In the genomic region with DNA sequence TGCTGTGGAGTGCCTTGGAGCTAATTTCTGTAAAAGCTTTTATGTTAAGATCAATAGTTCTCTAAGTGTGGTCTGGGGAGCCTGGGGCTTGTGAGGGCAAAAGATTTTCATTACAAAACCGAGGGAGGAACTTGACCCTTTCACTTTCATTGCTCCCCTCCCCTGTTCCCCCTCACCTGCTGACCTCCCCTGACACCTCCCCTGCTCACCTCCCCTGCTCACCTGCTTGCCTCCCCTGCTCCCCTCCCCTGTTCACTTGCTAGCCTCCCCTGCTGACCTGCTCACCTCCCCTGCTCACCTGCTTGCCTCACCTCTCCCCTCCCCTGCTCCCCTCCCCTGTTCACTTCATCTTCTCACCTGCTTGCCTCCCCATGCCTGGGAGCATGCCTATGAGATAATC, we compare ENCODE assay signal across 26 mouse cellular contexts.
DNase-seq lines count a peak whose midpoint lies in the region; ATAC-seq lines count a peak whose summit lies in the region.
"Had no signal": no experiment of that assay in that cellular context is flagged by ENCODE, and none has a peak within 500 bp of the region (broad histone marks: within the 10 kb centered on the region; RNA-seq: fewer than 3 reads in every experiment).

No protein-coding gene starts in this region.

- ATAC-seq in hindbrain, embryonic 15.5 days (ENCODE audit: low FRiP score, low read depth) = peak; percentile 38; the same call in 1 of the 2 replicates
- no peak for ATAC-seq in hindbrain, embryonic 14.5 days (ENCODE audit: low FRiP score)
- ATAC-seq in midbrain, embryonic 16.5 days = peak; percentile 32; the same call in 1 of the 2 replicates
- ATAC-seq in midbrain, embryonic 13.5 days = no peak
- peak; percentile 37; the same call in 1 of the 2 replicates for ATAC-seq in embryonic facial prominence, embryonic 14.5 days (ENCODE audit: low read depth)
- ATAC-seq: activated CD4-positive, CD25-positive, alpha-beta regulatory T cell, adult 4 months; CD4-positive, CD25-positive, alpha-beta regulatory T cell, adult 4 months; forebrain, embryonic 15.5 days; hindbrain, postnatal 0 days; inflammation-experienced regulatory T-cells, adult 6 months; intestine, embryonic 16.5 days had no signal

- H3K4me1 ChIP-seq in hindbrain, embryonic 15.5 days (replicated peaks) = no peaks in the 10 kb centered on the region
- H3K4me1 ChIP-seq in hindbrain, embryonic 14.5 days (replicated peaks; ENCODE audit: control insufficient read depth, insufficient read depth, low read length) = 0 out of 2 replicates have a peak, but pooled peaks cover 2% of the 10 kb centered on the region
- no peaks in the 10 kb centered on the region for H3K4me1 ChIP-seq in midbrain, embryonic 16.5 days (ENCODE audit: control insufficient read depth, insufficient read depth, low read length)
- no peaks in the 10 kb centered on the region for H3K4me1 ChIP-seq in midbrain, embryonic 13.5 days (replicated peaks)
- H3K4me1 ChIP-seq in embryonic facial prominence, embryonic 14.5 days (ENCODE audit: control insufficient read depth, insufficient read depth, low read length) = no peaks in the 10 kb centered on the region
- H3K4me1 ChIP-seq: forebrain, embryonic 15.5 days; heart, embryonic 10.5 days; heart, embryonic 13.5 days; hindbrain, embryonic 12.5 days had no signal

- H3K9ac ChIP-seq in hindbrain, embryonic 15.5 days = no peak overlapping the region
- H3K9ac ChIP-seq in hindbrain, embryonic 14.5 days = no peak overlapping the region
- H3K9ac ChIP-seq in midbrain, embryonic 16.5 days (ENCODE audit: low read depth, low read length) = no peak overlapping the region
- no peak overlapping the region for H3K9ac ChIP-seq in midbrain, embryonic 13.5 days (replicated peaks)
- H3K9ac ChIP-seq in embryonic facial prominence, embryonic 14.5 days (ENCODE audit: low read depth, low read length) = no peak overlapping the region
- H3K9ac ChIP-seq: embryonic facial prominence, embryonic 12.5 days; forebrain, embryonic 12.5 days; forebrain, embryonic 15.5 days; heart, embryonic 13.5 days; hindbrain, embryonic 12.5 days had no signal

- H3K27ac ChIP-seq in hindbrain, embryonic 15.5 days (replicated peaks) = no peak overlapping the region
- no peak overlapping the region for H3K27ac ChIP-seq in hindbrain, embryonic 14.5 days
- no peak overlapping the region for H3K27ac ChIP-seq in midbrain, embryonic 16.5 days (ENCODE audit: low read length)
- no peak overlapping the region for H3K27ac ChIP-seq in midbrain, embryonic 13.5 days
- H3K27ac ChIP-seq in embryonic facial prominence, embryonic 14.5 days (replicated peaks; ENCODE audit: low read depth, low read length) = no peak overlapping the region
- H3K27ac ChIP-seq: embryonic facial prominence, embryonic 12.5 days; forebrain, embryonic 12.5 days; forebrain, embryonic 15.5 days; heart, adult 2 months; heart, embryonic 10.5 days; heart, embryonic 13.5 days; hindbrain, embryonic 12.5 days; hindbrain, postnatal 0 days had no signal

- 17% methylated on average over 1 of the region's 1 CpGs for WGBS in hindbrain, embryonic 15.5 days
- WGBS in hindbrain, embryonic 14.5 days = 10% methylated on average over 1 of the region's 1 CpGs
- WGBS in midbrain, embryonic 16.5 days = 12% methylated on average over 1 of the region's 1 CpGs
- 11% methylated on average over 1 of the region's 1 CpGs for WGBS in midbrain, embryonic 13.5 days
- WGBS in embryonic facial prominence, embryonic 14.5 days = 7% methylated on average over 1 of the region's 1 CpGs

- no peak overlapping the region for H3K4me3 ChIP-seq in hindbrain, embryonic 15.5 days
- H3K4me3 ChIP-seq in hindbrain, embryonic 14.5 days (replicated peaks; ENCODE audit: low read length) = no peak overlapping the region
- no peak overlapping the region for H3K4me3 ChIP-seq in midbrain, embryonic 16.5 days (ENCODE audit: low read depth, low read length)
- no peak overlapping the region for H3K4me3 ChIP-seq in midbrain, embryonic 13.5 days (replicated peaks)
- no peak overlapping the region for H3K4me3 ChIP-seq in embryonic facial prominence, embryonic 14.5 days (ENCODE audit: low read depth, low read length)
- H3K4me3 ChIP-seq: embryonic facial prominence, embryonic 12.5 days; erythroblast, embryonic 14.5 days; forebrain, embryonic 12.5 days; forebrain, embryonic 15.5 days; heart, adult 2 months; heart, embryonic 10.5 days; heart, embryonic 13.5 days; hindbrain, embryonic 12.5 days had no signal

- H3K36me3 ChIP-seq in hindbrain, embryonic 15.5 days = no peaks in the 10 kb centered on the region
- H3K36me3 ChIP-seq in hindbrain, embryonic 14.5 days (replicated peaks; ENCODE audit: control insufficient read depth, insufficient read depth) = no peaks in the 10 kb centered on the region
- no peaks in the 10 kb centered on the region; the same call in 1 of the 2 replicates for H3K36me3 ChIP-seq in midbrain, embryonic 16.5 days (ENCODE audit: control insufficient read depth, insufficient read depth, low read length)
- no peaks in the 10 kb centered on the region for H3K36me3 ChIP-seq in midbrain, embryonic 13.5 days
- H3K36me3 ChIP-seq in embryonic facial prominence, embryonic 14.5 days (ENCODE audit: control insufficient read depth, insufficient read depth, low read length) = no peaks in the 10 kb centered on the region
- H3K36me3 ChIP-seq: embryonic facial prominence, embryonic 12.5 days; forebrain, embryonic 12.5 days; forebrain, embryonic 15.5 days; heart, embryonic 10.5 days; heart, embryonic 13.5 days; hindbrain, embryonic 12.5 days had no signal

- no peak for DNase-seq in hindbrain, embryonic 14.5 days (ENCODE audit: low spot score)
- DNase-seq in embryonic facial prominence, embryonic 14.5 days (ENCODE audit: low spot score) = peak; percentile 5
- DNase-seq in layer of hippocampus, postnatal 25 days (ENCODE audit: extremely low spot score in 1 of 2, low spot score in 1 of 2) = no peak
- DNase-seq: adrenal gland, adult 8-10 months; adrenal gland, postnatal 25 days; cerebellum, adult 11-12 months; cerebellum, adult 8-10 months; cerebellum, postnatal 14 days; gastrocnemius, postnatal 25 days; heart, adult 2 months; heart, postnatal 14 days had no signal

- no peak overlapping the region for H3K4me2 ChIP-seq in hindbrain, embryonic 15.5 days
- H3K4me2 ChIP-seq in hindbrain, embryonic 14.5 days (replicated peaks) = no peak overlapping the region
- no peak overlapping the region for H3K4me2 ChIP-seq in midbrain, embryonic 16.5 days (ENCODE audit: low read length)
- H3K4me2 ChIP-seq in midbrain, embryonic 13.5 days (replicated peaks) = no peak overlapping the region
- no peak overlapping the region for H3K4me2 ChIP-seq in embryonic facial prominence, embryonic 14.5 days (ENCODE audit: low read depth, low read length)
- H3K4me2 ChIP-seq: embryonic facial prominence, embryonic 12.5 days; forebrain, embryonic 12.5 days; forebrain, embryonic 15.5 days; heart, embryonic 13.5 days; hindbrain, embryonic 12.5 days had no signal

- H3K27me3 ChIP-seq in hindbrain, embryonic 15.5 days = no peaks in the 10 kb centered on the region
- H3K27me3 ChIP-seq in hindbrain, embryonic 14.5 days (ENCODE audit: control insufficient read depth, insufficient read depth, low read length) = no peaks in the 10 kb centered on the region
- no peaks in the 10 kb centered on the region for H3K27me3 ChIP-seq in midbrain, embryonic 16.5 days (ENCODE audit: control insufficient read depth, insufficient read depth, low read depth, low read length)
- H3K27me3 ChIP-seq in midbrain, embryonic 13.5 days = no peaks in the 10 kb centered on the region
- H3K27me3 ChIP-seq in embryonic facial prominence, embryonic 14.5 days (replicated peaks; ENCODE audit: control insufficient read depth, insufficient read depth, low read length) = no peaks in the 10 kb centered on the region
- H3K27me3 ChIP-seq: embryonic facial prominence, embryonic 12.5 days; forebrain, embryonic 12.5 days; forebrain, embryonic 15.5 days; heart, embryonic 13.5 days; hindbrain, embryonic 12.5 days had no signal

- H3K9me3 ChIP-seq in hindbrain, embryonic 15.5 days = no peaks in the 10 kb centered on the region
- H3K9me3 ChIP-seq in hindbrain, embryonic 14.5 days (ENCODE audit: control insufficient read depth, low read length) = no peaks in the 10 kb centered on the region
- no peaks in the 10 kb centered on the region; the same call in 1 of the 2 replicates for H3K9me3 ChIP-seq in midbrain, embryonic 16.5 days (replicated peaks; ENCODE audit: control insufficient read depth, low read length, poor library complexity, severe bottlenecking)
- H3K9me3 ChIP-seq in midbrain, embryonic 13.5 days = no peaks in the 10 kb centered on the region
- H3K9me3 ChIP-seq in embryonic facial prominence, embryonic 14.5 days (ENCODE audit: control insufficient read depth, low read length) = no peaks in the 10 kb centered on the region
- H3K9me3 ChIP-seq: embryonic facial prominence, embryonic 12.5 days; forebrain, embryonic 12.5 days; forebrain, embryonic 15.5 days; heart, embryonic 10.5 days; heart, embryonic 13.5 days; hindbrain, embryonic 12.5 days had no signal

Comparison
In these comparisons a context has a peak if more than half of its experiments do, and no peak if none do; other contexts are left out.
1. ATAC-seq: peak in hindbrain, embryonic 15.5 days (single experiment), midbrain, embryonic 16.5 days (single experiment) and embryonic facial prominence, embryonic 14.5 days (single experiment); none in hindbrain, embryonic 14.5 days (single experiment) and midbrain, embryonic 13.5 days (single experiment).